Comparison of ENCODE assay signal across 17 mouse cellular contexts in the genomic region with DNA sequence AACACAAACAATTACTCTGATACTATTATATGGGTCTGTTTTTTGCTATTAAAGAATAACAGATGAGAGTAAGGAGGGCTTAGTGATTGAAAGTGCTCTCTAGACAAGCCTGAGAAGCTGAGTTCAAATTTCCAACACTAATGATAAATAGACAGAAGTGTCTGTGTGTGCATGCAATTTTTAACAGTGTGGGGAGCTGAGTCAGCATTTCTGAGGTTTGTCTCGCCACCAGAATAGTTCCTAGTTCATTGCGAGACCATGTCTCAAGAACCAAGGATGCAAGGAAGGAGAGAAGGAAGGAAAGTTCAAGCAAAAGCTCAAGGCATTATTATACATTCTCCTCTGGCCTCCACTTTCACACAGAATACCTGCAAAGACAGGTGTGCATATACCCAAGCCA.
"Had no signal": no experiment of that assay in that cellular context is flagged by ENCODE, and none has a peak within 500 bp of the region (broad histone marks: within the 10 kb centered on the region; RNA-seq: fewer than 3 reads in every experiment).

No protein-coding gene starts in this region.

- H3K27me3 ChIP-seq: neural tube, embryonic 12.5 days; neural tube, embryonic 13.5 days; neural tube, embryonic 15.5 days; stomach, embryonic 15.5 days had no signal

- H3K4me3 ChIP-seq: neural tube, embryonic 12.5 days; neural tube, embryonic 13.5 days; neural tube, embryonic 15.5 days; stomach, embryonic 15.5 days had no signal

- H3K27ac ChIP-seq: neural tube, embryonic 12.5 days; neural tube, embryonic 13.5 days; neural tube, embryonic 15.5 days; stomach, embryonic 15.5 days; stomach, postnatal 0 days had no signal

- H3K9ac ChIP-seq: neural tube, embryonic 12.5 days; neural tube, embryonic 13.5 days; neural tube, embryonic 15.5 days; stomach, embryonic 15.5 days had no signal

- H3K4me2 ChIP-seq: neural tube, embryonic 12.5 days; neural tube, embryonic 13.5 days; neural tube, embryonic 15.5 days; stomach, embryonic 15.5 days had no signal

- H3K9me3 ChIP-seq: neural tube, embryonic 12.5 days; neural tube, embryonic 13.5 days; neural tube, embryonic 15.5 days; stomach, embryonic 15.5 days had no signal

- H3K36me3 ChIP-seq: neural tube, embryonic 12.5 days; neural tube, embryonic 13.5 days; neural tube, embryonic 15.5 days; stomach, embryonic 15.5 days had no signal

- H3K4me1 ChIP-seq: neural tube, embryonic 12.5 days; neural tube, embryonic 13.5 days; neural tube, embryonic 15.5 days; stomach, embryonic 15.5 days had no signal

- DNase-seq: retina, postnatal 1 day; right cerebral cortex, adult 18-20 months; right cerebral cortex, postnatal 14 days; right cerebral cortex, postnatal 25 days; right cerebral cortex, postnatal 4 days; spleen, adult 18-20 months; thymus, adult 18-20 months; thymus, adult 2 months; thymus, postnatal 14 days; thymus, postnatal 25 days; thymus, postnatal 36 days; thymus, postnatal 4 days had no signal
